Mouse (Mus musculus): ENCODE data around the gene Tlr6. TPM values are rescaled to one million over a fixed set of nuclear protein-coding genes. Genes with fewer than 3 reads are reported as not detected.

Gene Tlr6
- total and polyA plus RNA-seq, 2 experiments from 2014 or later, result 0.38 to 0.41 TPM

GRCm38 (mm10) chr5:64958991-64959842 lies 680 bp downstream of the Tlr6 start:
- H3K36me3 ChIP-seq (ENCODE audit: insufficient read depth, low read length), result no peaks in the 10 kb centered on the region
- TF ChIP-seq CTCF (IDR thresholded peaks at IDR 0.05), result no peak
- no peak overlapping the region for H3K9ac ChIP-seq (replicated peaks; ENCODE audit: low read length, poor library complexity, severe bottlenecking)
- no peaks in the 10 kb centered on the region for H3K27me3 ChIP-seq (ENCODE audit: insufficient read depth, low read length)
- H3K4me3 ChIP-seq (ENCODE audit: low read depth, low read length), result no peak overlapping the region
- H3K27ac ChIP-seq (ENCODE audit: low read depth, low read length), result no peak overlapping the region
- DNase-seq (ENCODE audit: low spot score) (no peak), ATAC-seq (ENCODE audit: low FRiP score) (no peak)
- H3K4me2 ChIP-seq (ENCODE audit: low read depth, low read length, poor library complexity, severe bottlenecking), result no peak overlapping the region
- WGBS, result 80% methylated on average over 22 of the region's 22 CpGs
- no peaks in the 10 kb centered on the region for H3K9me3 ChIP-seq (ENCODE audit: low read length)
- H3K4me1 ChIP-seq (ENCODE audit: insufficient read depth, low read length), result no peaks in the 10 kb centered on the region

- no peak for TF ChIP-seq CTCF (IDR thresholded peaks at IDR 0.05)
- no peak for ATAC-seq (ENCODE audit: low FRiP score)
These were observed 5.0 kb downstream of the Tlr6 start for GRCm38 (mm10) chr5:64954931-64955330.

GRCm38 (mm10) chr5:64951486-64951885 lies 8.4 kb downstream of the Tlr6 start:
- H3K36me3 ChIP-seq (ENCODE audit: insufficient read depth, low read length), result no peaks in the 10 kb centered on the region
- no peak overlapping the region for H3K4me3 ChIP-seq (ENCODE audit: low read depth, low read length)
- no peak for TF ChIP-seq CTCF (IDR thresholded peaks at IDR 0.05)
- no peak overlapping the region for H3K9ac ChIP-seq (replicated peaks; ENCODE audit: low read length, poor library complexity, severe bottlenecking)
- WGBS, result 83% methylated on average over 5 of the region's 5 CpGs
- no peaks in the 10 kb centered on the region for H3K27me3 ChIP-seq (ENCODE audit: insufficient read depth, low read length)
- no peak overlapping the region for H3K4me2 ChIP-seq (ENCODE audit: low read depth, low read length, poor library complexity, severe bottlenecking)
- DNase-seq (ENCODE audit: low spot score) (no peak), ATAC-seq (ENCODE audit: low FRiP score) (no peak)
- H3K9me3 ChIP-seq (ENCODE audit: low read length), result no peaks in the 10 kb centered on the region
- no peaks in the 10 kb centered on the region for H3K4me1 ChIP-seq (ENCODE audit: insufficient read depth, low read length)
- H3K27ac ChIP-seq (ENCODE audit: low read depth, low read length), result no peak overlapping the region

More at GRCm38 (mm10) chr5:64954931-64955330, 5.0 kb downstream of the Tlr6 start:
- Histone ChIP-seq H3K4me1 (ENCODE audit: insufficient read depth, low read length) (no peaks in the 10 kb centered on the region), H3K27me3 (ENCODE audit: insufficient read depth, low read length) (no peaks in the 10 kb centered on the region), H3K9ac (replicated peaks; ENCODE audit: low read length, poor library complexity, severe bottlenecking) (no peak overlapping the region), H3K27ac (ENCODE audit: low read depth, low read length) (no peak overlapping the region), H3K4me3 (ENCODE audit: low read depth, low read length) (no peak overlapping the region), H3K9me3 (ENCODE audit: low read length) (no peaks in the 10 kb centered on the region), H3K4me2 (ENCODE audit: low read depth, low read length, poor library complexity, severe bottlenecking) (no peak overlapping the region), H3K36me3 (ENCODE audit: insufficient read depth, low read length) (no peaks in the 10 kb centered on the region)
- DNase-seq (ENCODE audit: low spot score), result no peak
- WGBS, result 78% methylated on average over 8 of the region's 8 CpGs

GRCm38 (mm10) chr5:64932775-64933174 lies 27.1 kb downstream of the Tlr6 start:
- ATAC-seq (ENCODE audit: low FRiP score), result no peak
- WGBS, result 92% methylated on average over 15 of the region's 15 CpGs

DNA sequence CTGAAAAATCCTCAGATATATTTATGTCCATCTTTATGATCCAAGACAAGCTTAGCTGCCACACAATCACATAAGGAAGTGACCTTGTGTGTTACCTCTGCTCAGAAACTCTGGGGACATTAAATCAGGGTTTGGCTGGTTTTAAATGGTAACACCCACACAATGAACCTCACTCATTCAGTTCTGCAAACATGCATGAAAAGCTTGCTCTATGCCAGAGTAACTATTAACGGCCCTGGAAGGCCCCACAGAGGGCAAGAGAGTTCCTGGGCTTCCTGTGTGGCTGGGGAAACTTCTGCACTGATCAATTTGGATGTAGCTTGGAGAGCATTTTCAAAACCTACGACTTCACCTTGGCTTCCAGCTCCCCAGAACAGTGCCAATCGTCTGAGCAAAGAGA lies 27.7 kb downstream of the Tlr6 start:
- Histone ChIP-seq H3K27ac (ENCODE audit: low read depth, low read length) (no peak overlapping the region), H3K27me3 (ENCODE audit: insufficient read depth, low read length) (no peaks in the 10 kb centered on the region), H3K4me1 (ENCODE audit: insufficient read depth, low read length) (no peaks in the 10 kb centered on the region), H3K36me3 (ENCODE audit: insufficient read depth, low read length) (no peaks in the 10 kb centered on the region), H3K9me3 (ENCODE audit: low read length) (no peaks in the 10 kb centered on the region), H3K9ac (replicated peaks; ENCODE audit: low read length, poor library complexity, severe bottlenecking) (no peak overlapping the region), H3K4me3 (ENCODE audit: low read depth, low read length) (no peak overlapping the region), H3K4me2 (ENCODE audit: low read depth, low read length, poor library complexity, severe bottlenecking) (no peak overlapping the region)
- no peak for DNase-seq (ENCODE audit: low spot score)
- no peak for ATAC-seq (ENCODE audit: low FRiP score)
- TF ChIP-seq CTCF (IDR thresholded peaks at IDR 0.05), result no peak
- WGBS, result 63% methylated on average over 3 of the region's 3 CpGs

More at GRCm38 (mm10) chr5:64932775-64933174, 27.1 kb downstream of the Tlr6 start:
- H3K4me2 ChIP-seq (ENCODE audit: low read depth, low read length, poor library complexity, severe bottlenecking), result no peak overlapping the region
- H3K36me3 ChIP-seq (ENCODE audit: insufficient read depth, low read length), result no peaks in the 10 kb centered on the region
- H3K4me1 ChIP-seq (ENCODE audit: insufficient read depth, low read length), result no peaks in the 10 kb centered on the region
- H3K27me3 ChIP-seq (ENCODE audit: insufficient read depth, low read length), result no peaks in the 10 kb centered on the region
- H3K9me3 ChIP-seq (ENCODE audit: low read length), result no peaks in the 10 kb centered on the region
- DNase-seq (ENCODE audit: low spot score), result no peak
- no peak for TF ChIP-seq CTCF (IDR thresholded peaks at IDR 0.05)
- no peak overlapping the region for H3K9ac ChIP-seq (replicated peaks; ENCODE audit: low read length, poor library complexity, severe bottlenecking)
- H3K27ac ChIP-seq (ENCODE audit: low read depth, low read length), result no peak overlapping the region
- no peak overlapping the region for H3K4me3 ChIP-seq (ENCODE audit: low read depth, low read length)

DNA sequence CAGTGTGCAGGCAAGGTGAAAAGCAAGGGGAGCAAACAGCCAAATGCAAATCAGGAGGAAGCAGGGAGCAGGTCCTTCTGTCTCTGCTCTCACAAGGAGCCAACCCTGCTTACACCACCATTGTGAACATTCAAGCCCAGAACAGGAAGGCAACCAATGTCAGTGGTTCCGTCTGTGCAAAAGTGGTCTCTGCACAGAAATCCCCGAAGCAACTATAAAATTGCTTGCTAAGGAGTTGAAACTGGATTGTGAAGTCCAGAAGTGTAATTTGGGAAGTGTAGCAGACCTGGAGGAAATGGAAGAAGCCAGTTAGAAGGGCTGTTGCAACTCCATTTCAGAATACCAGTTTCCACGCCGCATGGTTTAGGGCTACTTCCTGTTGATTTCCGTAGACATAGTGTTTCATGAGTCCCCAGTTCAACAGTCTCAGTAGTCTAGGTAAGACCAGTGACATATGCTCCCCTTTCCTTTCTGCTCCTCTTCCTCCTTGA lies 37.0 kb downstream of the Tlr6 start:
- Histone ChIP-seq H3K4me2 (ENCODE audit: low read depth, low read length, poor library complexity, severe bottlenecking) (no peak overlapping the region), H3K4me3 (ENCODE audit: low read depth, low read length) (no peak overlapping the region), H3K27ac (ENCODE audit: low read depth, low read length) (no peak overlapping the region), H3K4me1 (ENCODE audit: insufficient read depth, low read length) (no peaks in the 10 kb centered on the region), H3K9me3 (ENCODE audit: low read length) (no peaks in the 10 kb centered on the region), H3K9ac (replicated peaks; ENCODE audit: low read length, poor library complexity, severe bottlenecking) (no peak overlapping the region), H3K36me3 (ENCODE audit: insufficient read depth, low read length) (no peaks in the 10 kb centered on the region), H3K27me3 (ENCODE audit: insufficient read depth, low read length) (no peaks in the 10 kb centered on the region)
- no peak for DNase-seq (ENCODE audit: low spot score)
- TF ChIP-seq CTCF (IDR thresholded peaks at IDR 0.05), result no peak
- no peak for ATAC-seq (ENCODE audit: low FRiP score)
- 96% methylated on average over 5 of the region's 5 CpGs for WGBS
